Mouse (Mus musculus): ENCODE measurements at regions not wholly inside any gene's neighbourhood (a gene's known extent, or its start where the extent isn't known, plus 50 kb on each side); places are given as distances from the start of the nearest gene placed in this dataset.

DNA sequence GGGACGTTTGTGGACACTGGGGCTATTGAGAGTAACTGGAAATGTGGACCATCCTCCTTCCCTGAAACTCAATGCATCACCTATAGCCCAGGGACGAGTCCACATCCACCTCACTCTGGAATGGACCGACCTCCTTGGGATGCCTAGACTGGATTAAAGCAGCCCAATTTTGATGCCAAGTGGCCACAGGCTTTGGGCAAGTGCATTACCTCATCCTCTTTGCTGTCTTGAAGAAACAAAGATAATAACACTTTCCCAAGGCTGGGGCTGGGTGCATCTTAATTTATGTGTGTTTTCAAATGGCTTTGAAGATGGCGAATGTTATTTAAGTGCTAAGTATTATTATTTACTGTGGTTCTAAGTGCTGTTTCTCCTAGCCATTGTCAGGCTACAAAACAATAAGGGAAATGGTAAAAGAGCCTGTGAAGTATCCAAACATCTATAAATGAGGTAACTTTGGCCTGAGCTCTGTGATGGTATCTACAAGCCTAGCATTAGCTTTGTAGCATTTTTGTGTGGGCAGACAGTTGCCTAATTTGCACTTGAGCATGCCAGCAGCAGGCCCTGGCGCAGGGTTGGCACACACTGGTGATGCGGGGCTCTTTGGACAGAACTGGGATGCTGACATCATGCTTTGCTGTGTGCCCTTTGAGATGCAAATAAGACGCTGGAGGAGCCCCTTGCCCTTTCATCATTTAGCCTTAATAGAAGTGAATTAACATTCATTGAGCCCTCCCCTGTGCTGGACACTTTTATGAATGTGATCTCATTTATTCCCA is 1423.7 kb downstream of the Gsdmc2 start:
- Histone ChIP-seq H3K4me3 (ENCODE audit: low read depth, low read length) (no peak overlapping the region), H3K4me1 (ENCODE audit: insufficient read depth) (no peaks in the 10 kb centered on the region), H3K4me2 (ENCODE audit: low read depth, low read length) (no peak overlapping the region), H3K36me3 (replicated peaks; ENCODE audit: insufficient read depth, low read length) (no peaks in the 10 kb centered on the region), H3K27ac (ENCODE audit: low read depth) (no peak overlapping the region), H3K9me3 (ENCODE audit: low read length) (no peaks in the 10 kb centered on the region), H3K27me3 (ENCODE audit: insufficient read depth, low read length) (no peaks in the 10 kb centered on the region), H3K9ac (replicated peaks) (no peak overlapping the region)
- DNase-seq, result no peak
- TF ChIP-seq EP300 (IDR thresholded peaks at IDR 0.05; ENCODE audit: low read depth) (no peak), CTCF (IDR thresholded peaks at IDR 0.05; ENCODE audit: low read depth) (no peak)
- WGBS (ENCODE audit: insufficient replicate concordance), result 82% methylated on average over 7 of the region's 7 CpGs
- ATAC-seq, result no peak

DNA sequence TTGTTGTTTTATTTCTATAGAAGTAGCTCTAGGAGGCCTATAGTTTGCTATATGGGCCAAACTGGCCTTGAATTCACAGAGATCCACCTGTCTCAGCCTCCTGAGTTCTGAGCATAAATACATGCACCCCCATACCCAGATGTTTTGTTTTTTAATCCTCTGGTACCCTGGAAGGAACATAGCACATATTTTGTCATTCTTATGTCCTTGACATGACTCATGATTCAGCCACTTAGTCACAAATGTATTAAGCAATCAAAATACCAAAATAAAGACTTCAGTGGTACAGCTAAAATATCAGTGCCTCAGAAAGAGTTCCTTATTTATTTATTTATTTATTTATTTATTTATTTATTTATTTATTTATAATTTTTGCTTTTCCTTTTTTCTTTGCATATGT is 1428.3 kb downstream of the Gsdmc2 start:
- ATAC-seq, result no peak
- Histone ChIP-seq H3K4me3 (ENCODE audit: low read depth, low read length) (no peak overlapping the region), H3K4me2 (ENCODE audit: low read depth, low read length) (no peak overlapping the region), H3K27ac (ENCODE audit: low read depth) (no peak overlapping the region), H3K36me3 (replicated peaks; ENCODE audit: insufficient read depth, low read length) (no peaks in the 10 kb centered on the region), H3K9me3 (ENCODE audit: low read length) (no peaks in the 10 kb centered on the region), H3K27me3 (ENCODE audit: insufficient read depth, low read length) (no peaks in the 10 kb centered on the region), H3K4me1 (ENCODE audit: insufficient read depth) (no peaks in the 10 kb centered on the region), H3K9ac (replicated peaks) (no peak overlapping the region)
- DNase-seq, result no peak
- TF ChIP-seq EP300 (IDR thresholded peaks at IDR 0.05; ENCODE audit: low read depth) (no peak), CTCF (IDR thresholded peaks at IDR 0.05; ENCODE audit: low read depth) (no peak)

DNA sequence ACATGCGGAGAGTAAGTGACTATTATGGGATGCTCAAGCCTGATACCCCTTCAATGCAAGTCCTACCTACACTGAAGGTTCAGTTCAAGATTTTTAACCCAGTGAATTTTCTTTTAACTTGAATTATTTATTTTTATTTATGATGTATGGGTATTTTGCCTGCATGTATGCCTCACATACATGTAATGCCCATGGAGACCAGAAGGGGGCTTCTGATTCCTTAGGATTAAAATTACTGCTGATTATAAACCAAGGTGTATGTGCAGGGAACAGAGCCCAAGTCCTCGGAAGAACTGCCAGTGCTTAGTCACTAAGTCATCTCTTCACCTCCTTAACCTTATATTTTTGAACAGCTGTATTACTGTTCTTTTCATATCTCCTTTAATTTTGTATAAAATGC is 1431.3 kb downstream of the Gsdmc2 start:
- Histone ChIP-seq H3K4me1 (ENCODE audit: insufficient read depth) (no peaks in the 10 kb centered on the region), H3K9ac (replicated peaks) (no peak overlapping the region), H3K27me3 (ENCODE audit: insufficient read depth, low read length) (no peaks in the 10 kb centered on the region), H3K4me3 (ENCODE audit: low read depth, low read length) (no peak overlapping the region), H3K9me3 (ENCODE audit: low read length) (no peaks in the 10 kb centered on the region), H3K36me3 (replicated peaks; ENCODE audit: insufficient read depth, low read length) (no peaks in the 10 kb centered on the region), H3K4me2 (ENCODE audit: low read depth, low read length) (no peak overlapping the region), H3K27ac (ENCODE audit: low read depth) (no peak overlapping the region)
- WGBS (ENCODE audit: insufficient replicate concordance), result 80% methylated on average over 2 of the region's 2 CpGs
- ATAC-seq (no peak), DNase-seq (no peak)
- no peak for TF ChIP-seq EP300 (IDR thresholded peaks at IDR 0.05; ENCODE audit: low read depth)
- peak; percentile 23; the same call in 1 of the 2 replicates for TF ChIP-seq CTCF (IDR thresholded peaks at IDR 0.05; ENCODE audit: low read depth)

DNA sequence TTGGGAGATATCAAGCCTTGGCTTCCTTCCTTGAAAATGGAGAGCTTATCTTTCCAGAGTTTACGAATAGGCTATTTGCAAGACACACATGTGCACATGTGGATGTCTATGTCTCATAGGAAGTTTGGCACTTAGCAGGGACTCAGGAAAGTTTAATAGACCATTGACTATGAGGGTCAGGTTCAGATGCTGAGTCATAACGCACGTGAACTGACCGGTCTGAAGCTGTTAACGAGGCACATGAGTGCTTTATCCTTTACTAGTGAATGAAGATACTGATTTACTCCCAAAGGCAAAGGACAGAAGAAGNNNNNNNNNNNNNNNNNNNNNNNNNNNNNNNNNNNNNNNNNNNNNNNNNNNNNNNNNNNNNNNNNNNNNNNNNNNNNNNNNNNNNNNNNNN is 1442.8 kb downstream of the Gsdmc2 start:
- no peak for ATAC-seq
- H3K27me3 ChIP-seq (ENCODE audit: insufficient read depth, low read length), result no peaks in the 10 kb centered on the region
- TF ChIP-seq CTCF (IDR thresholded peaks at IDR 0.05; ENCODE audit: low read depth) (no peak), EP300 (IDR thresholded peaks at IDR 0.05; ENCODE audit: low read depth) (no peak)
- no peaks in the 10 kb centered on the region for H3K36me3 ChIP-seq (replicated peaks; ENCODE audit: insufficient read depth, low read length)
- H3K4me3 ChIP-seq (ENCODE audit: low read depth, low read length), result no peak overlapping the region
- 77% methylated on average over 5 of the region's 5 CpGs for WGBS (ENCODE audit: insufficient replicate concordance)
- no peaks in the 10 kb centered on the region for H3K4me1 ChIP-seq (ENCODE audit: insufficient read depth)
- DNase-seq, result no peak
- no peaks in the 10 kb centered on the region; the same call in 1 of the 2 replicates for H3K9me3 ChIP-seq (ENCODE audit: low read length)
- no peak overlapping the region for H3K27ac ChIP-seq (ENCODE audit: low read depth)
- no peak overlapping the region for H3K9ac ChIP-seq (replicated peaks)
- H3K4me2 ChIP-seq (ENCODE audit: low read depth, low read length), result no peak overlapping the region

DNA sequence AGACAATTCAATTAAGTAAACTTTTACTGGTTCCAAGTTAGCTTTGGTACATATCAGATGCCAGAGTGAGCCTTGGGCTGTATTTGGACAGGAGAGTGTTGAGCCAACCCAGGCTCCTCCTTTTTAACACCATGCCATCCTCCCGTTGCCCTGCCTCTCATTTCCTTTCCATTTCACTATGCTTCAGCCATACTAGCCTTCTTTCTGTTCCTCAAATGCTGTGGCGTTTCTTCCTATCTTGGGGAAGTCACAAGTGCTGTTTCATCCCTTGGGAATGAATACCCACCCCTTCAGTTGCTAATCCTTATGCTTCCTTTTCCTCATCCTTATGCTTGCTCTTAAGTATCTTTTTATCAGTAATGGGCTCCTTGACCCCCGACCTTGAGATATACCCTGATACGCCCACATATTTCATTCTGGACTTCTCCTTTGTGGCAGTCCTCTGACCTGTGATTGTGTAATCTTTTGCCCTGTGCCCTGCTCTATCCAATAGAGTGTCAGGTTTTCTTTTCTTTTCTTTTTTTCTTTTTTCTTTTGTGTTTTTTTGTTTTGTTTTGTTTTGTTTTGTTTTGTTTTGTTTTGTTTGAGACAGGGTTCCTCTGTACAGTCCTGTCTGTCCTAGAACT is 1443.9 kb downstream of the Gsdmc2 start:
- no peak for TF ChIP-seq EP300 (IDR thresholded peaks at IDR 0.05; ENCODE audit: low read depth)
- TF ChIP-seq CTCF (IDR thresholded peaks at IDR 0.05; ENCODE audit: low read depth), result no peak
- no peak overlapping the region for H3K4me3 ChIP-seq (ENCODE audit: low read depth, low read length)
- WGBS (ENCODE audit: insufficient replicate concordance), result 37% methylated on average over 4 of the region's 4 CpGs
- H3K9ac ChIP-seq (replicated peaks), result no peak overlapping the region
- no peaks in the 10 kb centered on the region for H3K4me1 ChIP-seq (ENCODE audit: insufficient read depth)
- H3K9me3 ChIP-seq (ENCODE audit: low read length), result no peaks in the 10 kb centered on the region
- ATAC-seq (no peak), DNase-seq (no peak)
- no peak overlapping the region for H3K4me2 ChIP-seq (ENCODE audit: low read depth, low read length)
- H3K27ac ChIP-seq (ENCODE audit: low read depth), result no peak overlapping the region
- no peaks in the 10 kb centered on the region for H3K27me3 ChIP-seq (ENCODE audit: insufficient read depth, low read length)
- H3K36me3 ChIP-seq (replicated peaks; ENCODE audit: insufficient read depth, low read length), result no peaks in the 10 kb centered on the region

DNA sequence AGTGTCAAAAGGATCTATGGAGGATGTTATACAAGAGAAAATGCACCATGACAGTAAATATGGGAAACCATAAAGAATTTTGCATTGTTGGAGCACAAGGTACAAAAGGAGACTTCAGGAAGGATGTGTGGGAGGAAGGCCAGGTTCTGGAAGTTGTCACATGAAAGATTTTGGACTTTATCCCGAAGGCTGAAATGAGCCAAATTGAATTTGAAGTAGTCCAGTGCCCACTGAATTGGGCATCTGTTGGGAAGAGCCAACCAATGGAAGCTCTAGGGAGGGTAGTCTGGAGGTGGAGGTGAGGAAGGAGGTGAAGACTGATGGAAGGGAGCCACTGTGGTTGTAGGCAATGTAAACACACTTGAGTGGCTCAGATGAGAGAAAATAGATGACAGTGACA is 1445.6 kb downstream of the Gsdmc2 start:
- no peak for TF ChIP-seq EP300 (IDR thresholded peaks at IDR 0.05; ENCODE audit: low read depth)
- Histone ChIP-seq H3K9me3 (ENCODE audit: low read length) (no peaks in the 10 kb centered on the region), H3K27ac (ENCODE audit: low read depth) (no peak overlapping the region), H3K9ac (replicated peaks) (no peak overlapping the region), H3K4me3 (ENCODE audit: low read depth, low read length) (no peak overlapping the region), H3K36me3 (replicated peaks; ENCODE audit: insufficient read depth, low read length) (no peaks in the 10 kb centered on the region), H3K27me3 (ENCODE audit: insufficient read depth, low read length) (no peaks in the 10 kb centered on the region), H3K4me1 (ENCODE audit: insufficient read depth) (no peaks in the 10 kb centered on the region), H3K4me2 (ENCODE audit: low read depth, low read length) (no peak overlapping the region)
- WGBS (ENCODE audit: insufficient replicate concordance), result 71% methylated on average over 1 of the region's 1 CpGs
- DNase-seq (no peak), ATAC-seq (no peak)
